Mouse (Mus musculus): ENCODE results near the gene Sorcs1. TPM values are rescaled to one million over a fixed set of nuclear protein-coding genes. Genes with fewer than 3 reads are reported as not detected.

The Sorcs1 gene
- polyA plus RNA-seq, 1 experiment from 2014 or later = 0.20 TPM

- 66% methylated on average over 2 of the region's 2 CpGs for WGBS (ENCODE audit: insufficient replicate concordance)
- TF ChIP-seq CTCF (IDR thresholded peaks at IDR 0.05; ENCODE audit: low read depth) (no peak), EP300 (IDR thresholded peaks at IDR 0.05; ENCODE audit: low read depth) (no peak)
- no peaks in the 10 kb centered on the region for H3K27me3 ChIP-seq (ENCODE audit: insufficient read depth, low read length)
- no peak overlapping the region for H3K4me3 ChIP-seq (ENCODE audit: low read depth, low read length)
- no peaks in the 10 kb centered on the region for H3K36me3 ChIP-seq (replicated peaks; ENCODE audit: insufficient read depth, low read length)
- H3K9me3 ChIP-seq (ENCODE audit: low read length) = no peaks in the 10 kb centered on the region
- no peak overlapping the region for H3K9ac ChIP-seq (replicated peaks)
- H3K27ac ChIP-seq (ENCODE audit: low read depth) = no peak overlapping the region
- H3K4me1 ChIP-seq (ENCODE audit: insufficient read depth) = no peaks in the 10 kb centered on the region
- no peak for ATAC-seq
- H3K4me2 ChIP-seq (ENCODE audit: low read depth, low read length) = no peak overlapping the region
- no peak for DNase-seq
These were observed 319.9 kb downstream of the Sorcs1 start for GRCm38 (mm10) chr19:50358561-50358960.

GRCm38 (mm10) chr19:50339211-50339610 lies 339.2 kb downstream of the Sorcs1 start:
- Histone ChIP-seq H3K27ac (ENCODE audit: low read depth) (no peak overlapping the region), H3K4me2 (ENCODE audit: low read depth, low read length) (no peak overlapping the region), H3K4me3 (ENCODE audit: low read depth, low read length) (no peak overlapping the region), H3K36me3 (replicated peaks; ENCODE audit: insufficient read depth, low read length) (no peaks in the 10 kb centered on the region), H3K9me3 (ENCODE audit: low read length) (no peaks in the 10 kb centered on the region), H3K4me1 (ENCODE audit: insufficient read depth) (no peaks in the 10 kb centered on the region), H3K9ac (replicated peaks) (no peak overlapping the region), H3K27me3 (ENCODE audit: insufficient read depth, low read length) (no peaks in the 10 kb centered on the region)
- TF ChIP-seq CTCF (IDR thresholded peaks at IDR 0.05; ENCODE audit: low read depth) (no peak), EP300 (IDR thresholded peaks at IDR 0.05; ENCODE audit: low read depth) (no peak)
- 79% methylated on average over 8 of the region's 8 CpGs for WGBS (ENCODE audit: insufficient replicate concordance)
- ATAC-seq (no peak), DNase-seq (no peak)

GRCm38 (mm10) chr19:50336751-50337150 lies 341.7 kb downstream of the Sorcs1 start:
- ATAC-seq (no peak), DNase-seq (no peak)
- H3K4me2 ChIP-seq (ENCODE audit: low read depth, low read length) = no peak overlapping the region
- no peaks in the 10 kb centered on the region for H3K9me3 ChIP-seq (ENCODE audit: low read length)
- H3K9ac ChIP-seq (replicated peaks) = no peak overlapping the region
- H3K4me1 ChIP-seq (ENCODE audit: insufficient read depth) = no peaks in the 10 kb centered on the region
- no peak overlapping the region for H3K4me3 ChIP-seq (ENCODE audit: low read depth, low read length)
- no peaks in the 10 kb centered on the region for H3K27me3 ChIP-seq (ENCODE audit: insufficient read depth, low read length)
- H3K36me3 ChIP-seq (replicated peaks; ENCODE audit: insufficient read depth, low read length) = no peaks in the 10 kb centered on the region
- WGBS (ENCODE audit: insufficient replicate concordance) = 65% methylated on average over 3 of the region's 3 CpGs
- no peak overlapping the region for H3K27ac ChIP-seq (ENCODE audit: low read depth)
- TF ChIP-seq CTCF (IDR thresholded peaks at IDR 0.05; ENCODE audit: low read depth) = no peak
- no peak for TF ChIP-seq EP300 (IDR thresholded peaks at IDR 0.05; ENCODE audit: low read depth)

- DNase-seq = no peak
- ATAC-seq = no peak
- no peak overlapping the region for H3K9ac ChIP-seq (replicated peaks)
These were observed 347.3 kb downstream of the Sorcs1 start for GRCm38 (mm10) chr19:50331136-50331535.

GRCm38 (mm10) chr19:50327804-50328203 lies 350.6 kb downstream of the Sorcs1 start:
- Histone ChIP-seq H3K36me3 (replicated peaks; ENCODE audit: insufficient read depth, low read length) (no peaks in the 10 kb centered on the region), H3K4me2 (ENCODE audit: low read depth, low read length) (no peak overlapping the region), H3K4me3 (ENCODE audit: low read depth, low read length) (no peak overlapping the region), H3K9ac (replicated peaks) (no peak overlapping the region), H3K27ac (ENCODE audit: low read depth) (no peak overlapping the region), H3K4me1 (ENCODE audit: insufficient read depth) (no peaks in the 10 kb centered on the region), H3K9me3 (ENCODE audit: low read length) (no peaks in the 10 kb centered on the region), H3K27me3 (ENCODE audit: insufficient read depth, low read length) (no peaks in the 10 kb centered on the region)
- TF ChIP-seq EP300 (IDR thresholded peaks at IDR 0.05; ENCODE audit: low read depth) (no peak), CTCF (IDR thresholded peaks at IDR 0.05; ENCODE audit: low read depth) (no peak)
- DNase-seq (no peak), ATAC-seq (no peak)
- WGBS (ENCODE audit: insufficient replicate concordance) = 68% methylated on average over 8 of the region's 8 CpGs

More at GRCm38 (mm10) chr19:50331136-50331535, 347.3 kb downstream of the Sorcs1 start:
- Histone ChIP-seq H3K27ac (ENCODE audit: low read depth) (no peak overlapping the region), H3K4me2 (ENCODE audit: low read depth, low read length) (no peak overlapping the region), H3K4me1 (ENCODE audit: insufficient read depth) (no peaks in the 10 kb centered on the region), H3K9me3 (ENCODE audit: low read length) (no peaks in the 10 kb centered on the region), H3K36me3 (replicated peaks; ENCODE audit: insufficient read depth, low read length) (no peaks in the 10 kb centered on the region), H3K4me3 (ENCODE audit: low read depth, low read length) (no peak overlapping the region), H3K27me3 (ENCODE audit: insufficient read depth, low read length) (no peaks in the 10 kb centered on the region)
- TF ChIP-seq EP300 (IDR thresholded peaks at IDR 0.05; ENCODE audit: low read depth) (no peak), CTCF (IDR thresholded peaks at IDR 0.05; ENCODE audit: low read depth) (no peak)
- 69% methylated on average over 3 of the region's 3 CpGs for whole genome bisulfite sequencing (ENCODE audit: insufficient replicate concordance)

- whole genome bisulfite sequencing (ENCODE audit: insufficient replicate concordance) = 56% methylated on average over 3 of the region's 3 CpGs
- H3K4me2 ChIP-seq (ENCODE audit: low read depth, low read length) = no peak overlapping the region
- DNase-seq = no peak
These were observed 352.3 kb downstream of the Sorcs1 start for GRCm38 (mm10) chr19:50326151-50326550.

GRCm38 (mm10) chr19:50325686-50326085 lies 352.8 kb downstream of the Sorcs1 start:
- Histone ChIP-seq H3K4me1 (ENCODE audit: insufficient read depth) (no peaks in the 10 kb centered on the region), H3K27me3 (ENCODE audit: insufficient read depth, low read length) (no peaks in the 10 kb centered on the region), H3K27ac (ENCODE audit: low read depth) (no peak overlapping the region), H3K4me2 (ENCODE audit: low read depth, low read length) (no peak overlapping the region), H3K9ac (replicated peaks) (no peak overlapping the region), H3K36me3 (replicated peaks; ENCODE audit: insufficient read depth, low read length) (no peaks in the 10 kb centered on the region), H3K4me3 (ENCODE audit: low read depth, low read length) (no peak overlapping the region), H3K9me3 (ENCODE audit: low read length) (no peaks in the 10 kb centered on the region)
- ATAC-seq (no peak), DNase-seq (no peak)
- no peak for TF ChIP-seq EP300 (IDR thresholded peaks at IDR 0.05; ENCODE audit: low read depth)
- no peak for TF ChIP-seq CTCF (IDR thresholded peaks at IDR 0.05; ENCODE audit: low read depth)
- WGBS (ENCODE audit: insufficient replicate concordance) = 87% methylated on average over 10 of the region's 10 CpGs

More at GRCm38 (mm10) chr19:50326151-50326550, 352.3 kb downstream of the Sorcs1 start:
- Histone ChIP-seq H3K27ac (ENCODE audit: low read depth) (no peak overlapping the region), H3K27me3 (ENCODE audit: insufficient read depth, low read length) (no peaks in the 10 kb centered on the region), H3K9me3 (ENCODE audit: low read length) (no peaks in the 10 kb centered on the region), H3K4me3 (ENCODE audit: low read depth, low read length) (no peak overlapping the region), H3K9ac (replicated peaks) (no peak overlapping the region), H3K4me1 (ENCODE audit: insufficient read depth) (no peaks in the 10 kb centered on the region), H3K36me3 (replicated peaks; ENCODE audit: insufficient read depth, low read length) (no peaks in the 10 kb centered on the region)
- TF ChIP-seq CTCF (IDR thresholded peaks at IDR 0.05; ENCODE audit: low read depth) (no peak), EP300 (IDR thresholded peaks at IDR 0.05; ENCODE audit: low read depth) (no peak)
- ATAC-seq = no peak

Data from liver, postnatal 0 days (tissue).